Mouse (Mus musculus) kidney, adult 2 months (tissue): ENCODE measurements around the gene Tex47.

Experiments used
- CTCF ChIP-seq: fragments of 200-500 bp; conservative IDR thresholded peaks from 2 replicates; pipeline ENCODE4 v1.5.1; 2011; ENCODE audit warnings: low read depth, mild to moderate bottlenecking, control low read depth, low read length, moderate library complexity, mixed read lengths; ENCODE audit not compliant: insufficient read depth, insufficient read length
- POLR2A ChIP-seq: fragments of 200-500 bp; IDR thresholded peaks from one replicate; pipeline ENCODE4 v1.6.1; 2011; ENCODE audit warnings: low read depth, low read length, control low read depth

DNA sequence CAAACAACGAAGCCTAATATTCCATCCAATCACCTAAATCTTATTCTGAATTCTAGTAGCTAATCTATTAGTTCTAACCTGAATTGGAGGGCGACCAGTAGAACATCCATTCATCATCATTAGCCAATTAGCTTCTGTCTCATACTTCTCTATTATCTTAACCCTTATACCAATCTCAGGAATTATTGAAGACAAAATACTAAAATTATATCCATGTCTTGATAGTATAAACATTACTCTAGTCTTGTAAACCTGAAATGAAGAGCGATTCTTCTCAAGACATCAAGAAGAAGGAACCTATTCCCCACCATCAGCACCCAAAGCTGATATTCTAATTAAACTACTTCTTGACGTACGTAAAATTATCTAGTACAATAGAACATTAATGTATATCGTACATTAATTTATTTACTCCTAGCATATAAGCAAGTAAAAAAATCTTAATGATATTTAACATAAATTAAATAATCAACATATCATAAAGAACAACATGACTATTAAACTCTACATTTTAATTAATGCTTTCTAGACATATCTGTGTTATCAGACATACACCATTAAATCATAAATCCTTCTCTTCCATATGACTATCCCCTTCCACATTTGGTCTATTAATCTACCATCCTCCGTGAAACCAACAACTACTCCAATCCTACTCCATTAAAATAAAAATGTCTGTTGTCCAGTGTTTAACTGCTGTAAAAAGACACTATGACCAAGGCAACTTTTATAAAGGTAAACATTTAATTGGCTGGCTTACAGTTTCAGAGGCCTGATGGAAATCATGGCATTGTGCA, 27.1 kb upstream of the Tex47 start:
- no peak for TF ChIP-seq CTCF
- TF ChIP-seq POLR2A: no peak
